Mouse (Mus musculus): ENCODE measurements around the gene Gnat2.
A peak's percentile ranks its signal among the peaks of the same experiment; 100 is the strongest.

The Gnat2 gene

GRCm38 (mm10) chr3:108113591-108114289 is 21.2 kb downstream of the Gnat2 start:
- DNase-seq (ENCODE audit: extremely low spot score, low spot score) = no peak

GRCm38 (mm10) chr3:108117465-108117864 is 24.9 kb downstream of the Gnat2 start:
- DNase-seq (ENCODE audit: extremely low spot score, low spot score) = no peak

GRCm38 (mm10) chr3:108121101-108121500 is 28.5 kb downstream of the Gnat2 start:
- DNase-seq (ENCODE audit: extremely low spot score, low spot score) = no peak

- DNase-seq (ENCODE audit: extremely low spot score, low spot score) = no peak
Measured at GRCm38 (mm10) chr3:108123242-108123641, 30.7 kb downstream of the Gnat2 start.

GRCm38 (mm10) chr3:108124131-108124530 is 31.5 kb downstream of the Gnat2 start:
- no peak for DNase-seq (ENCODE audit: extremely low spot score, low spot score)

GRCm38 (mm10) chr3:108126327-108126726 is 33.7 kb downstream of the Gnat2 start:
- DNase-seq (ENCODE audit: extremely low spot score, low spot score) = no peak

GRCm38 (mm10) chr3:108128520-108128919 is 35.9 kb downstream of the Gnat2 start:
- no peak for DNase-seq (ENCODE audit: extremely low spot score, low spot score)

- no peak for DNase-seq (ENCODE audit: extremely low spot score, low spot score)
Measured at GRCm38 (mm10) chr3:108129367-108129766, 36.8 kb downstream of the Gnat2 start.

- no peak for DNase-seq (ENCODE audit: extremely low spot score, low spot score)
Measured at GRCm38 (mm10) chr3:108129804-108130203, 37.2 kb downstream of the Gnat2 start.

- DNase-seq (ENCODE audit: extremely low spot score, low spot score) = no peak
Measured at GRCm38 (mm10) chr3:108131216-108131615, 38.6 kb downstream of the Gnat2 start.

GRCm38 (mm10) chr3:108131821-108132220 is 39.2 kb downstream of the Gnat2 start:
- DNase-seq (ENCODE audit: extremely low spot score, low spot score) = no peak

GRCm38 (mm10) chr3:108132484-108132883 is 39.9 kb downstream of the Gnat2 start:
- no peak for DNase-seq (ENCODE audit: extremely low spot score, low spot score)

GRCm38 (mm10) chr3:108134701-108135100 is 42.1 kb downstream of the Gnat2 start:
- DNase-seq (ENCODE audit: extremely low spot score, low spot score) = no peak

GRCm38 (mm10) chr3:108139113-108139512 is 46.5 kb downstream of the Gnat2 start:
- DNase-seq (ENCODE audit: extremely low spot score, low spot score) = no peak

GRCm38 (mm10) chr3:108140786-108141185 is 48.2 kb downstream of the Gnat2 start:
- DNase-seq (ENCODE audit: extremely low spot score, low spot score) = no peak

- peak; percentile 95 for DNase-seq (ENCODE audit: extremely low spot score, low spot score)
Measured at GRCm38 (mm10) chr3:108145534-108146445, 53.2 kb downstream of the Gnat2 start, which contains the start of gene Gnai3. Gnai3 (minus strand) TSS chr3:108146146.

GRCm38 (mm10) chr3:108146671-108147070 is 54.1 kb downstream of the Gnat2 start:
- no peak for DNase-seq (ENCODE audit: extremely low spot score, low spot score)

- DNase-seq (ENCODE audit: extremely low spot score, low spot score) = peak; percentile 85
Measured at GRCm38 (mm10) chr3:108147386-108148235, 55.0 kb downstream of the Gnat2 start.

Measured in neural tube, embryonic 10.5 days (tissue).